Mouse (Mus musculus) midbrain, embryonic 11.5 days (tissue): ENCODE measurements around the gene Nktr. TPM values are rescaled to one million over a fixed set of nuclear protein-coding genes. Genes with fewer than 3 reads are reported as not detected.

Experiments
- ATAC-seq: fragments of 200-750 bp; cut with Nextera tagmentation; 2 replicates; pipeline ENCODE4 v1.8.0; 2017; ENCODE audit warnings: moderate TSS enrichment, moderate library complexity; ENCODE audit not compliant: low FRiP score
- DNase-seq: peaks from one replicate; pipeline ENCODE4 v3.0.0; 2015; ENCODE audit warnings: low spot score; ENCODE audit errors: missing footprints
- H3K27ac ChIP-seq: fragments of 300-500 bp; sonication (generic); 2 replicates; pipeline ENCODE4 v1.5.1; 2014; ENCODE audit warnings: low read depth, low read length
- H3K27me3 ChIP-seq: fragments of 300-500 bp; sonication (generic); 2 replicates; pipeline ENCODE4 v1.6.1; 2014; ENCODE audit warnings: mild to moderate bottlenecking, low read length, moderate library complexity, mixed read lengths; ENCODE audit not compliant: control insufficient read depth, insufficient read depth
- H3K36me3 ChIP-seq: fragments of 300-500 bp; sonication (generic); 2 replicates; pipeline ENCODE4 v1.6.1; 2014; ENCODE audit warnings: mild to moderate bottlenecking, low read length, moderate library complexity, mixed read lengths; ENCODE audit not compliant: control insufficient read depth, insufficient read depth
- H3K4me1 ChIP-seq: fragments of 300-500 bp; sonication (generic); 2 replicates; pipeline ENCODE4 v1.6.1; 2014; ENCODE audit warnings: low read length; ENCODE audit not compliant: control insufficient read depth, insufficient read depth
- H3K4me2 ChIP-seq: fragments of 300-500 bp; sonication (generic); 2 replicates; pipeline ENCODE4 v1.6.1; 2014; ENCODE audit warnings: mild to moderate bottlenecking, moderate library complexity
- H3K4me3 ChIP-seq: fragments of 300-500 bp; sonication (generic); 2 replicates; pipeline ENCODE4 v1.5.1; 2014; ENCODE audit warnings: low read depth, low read length
- H3K9ac ChIP-seq: fragments of 300-500 bp; sonication (generic); 2 replicates; pipeline ENCODE4 v1.6.1; 2014; ENCODE audit warnings: low read length
- H3K9me3 ChIP-seq: fragments of 300-500 bp; sonication (generic); 2 replicates; pipeline ENCODE4 v1.6.1; 2016; ENCODE audit warnings: low read length; ENCODE audit not compliant: control insufficient read depth
- WGBS: fragments of 180-500 bp; shearing (Covaris S2); extraction: QIAGEN DNeasy Blood & Tissue Kit; methylation state at CpG from one replicate; pipeline ENCODE4 v1.1.7; 2014; 5-methylcytosine and 5-hydroxymethylcytosine counted together
- polyA plus RNA-seq: library from polyadenylated mRNA; unstranded; fragments of >200 nt; fragmentation: Nextera tagmentation; extraction: Ambion mirVana; gene quantifications from 2 replicates; pipeline ENCODE4 v1.2.1, GENCODE M21; 2014

Gene Nktr
- polyA plus RNA-seq, result 61.6 and 70.4 TPM in 2 replicates

GRCm38 (mm10) chr9:121718792-121719318 is at the start of gene Nktr:
TSS of gene Nktr (plus strand) at chr9:121719169.
- H3K27me3 ChIP-seq, result no peaks in the 10 kb centered on the region
- H3K4me1 ChIP-seq, result peaks cover 7% of the 10 kb centered on the region
- ATAC-seq (peak; percentile 99), DNase-seq (peak; percentile 98)
- H3K27ac ChIP-seq, result peak within 1 kb of the TSS; percentile 89
- under 1% methylated on average over 47 of the region's 61 CpGs for WGBS
- peak within 1 kb of the TSS; percentile 92 for H3K9ac ChIP-seq
- no peaks in the 10 kb centered on the region for H3K36me3 ChIP-seq
- no peaks in the 10 kb centered on the region for H3K9me3 ChIP-seq
- H3K4me2 ChIP-seq, result peak within 1 kb of the TSS; percentile 95
- H3K4me3 ChIP-seq, result peak within 1 kb of the TSS; percentile 95

- Histone ChIP-seq H3K27me3 (peaks cover 6% of the 10 kb centered on the region), H3K4me3 (peak overlapping the region; percentile 17), H3K27ac (no peak overlapping the region), H3K4me1 (peaks cover 18% of the 10 kb centered on the region), H3K9me3 (no peaks in the 10 kb centered on the region), H3K36me3 (no peaks in the 10 kb centered on the region), H3K9ac (peak overlapping the region; percentile 53), H3K4me2 (peak overlapping the region; percentile 51)
- under 1% methylated on average over 28 of the region's 28 CpGs for WGBS
- ATAC-seq, result peak; percentile 75
- DNase-seq, result peak; percentile 97
Observed at GRCm38 (mm10) chr9:121669348-121669791, 49.6 kb upstream of the Nktr start.

DNA sequence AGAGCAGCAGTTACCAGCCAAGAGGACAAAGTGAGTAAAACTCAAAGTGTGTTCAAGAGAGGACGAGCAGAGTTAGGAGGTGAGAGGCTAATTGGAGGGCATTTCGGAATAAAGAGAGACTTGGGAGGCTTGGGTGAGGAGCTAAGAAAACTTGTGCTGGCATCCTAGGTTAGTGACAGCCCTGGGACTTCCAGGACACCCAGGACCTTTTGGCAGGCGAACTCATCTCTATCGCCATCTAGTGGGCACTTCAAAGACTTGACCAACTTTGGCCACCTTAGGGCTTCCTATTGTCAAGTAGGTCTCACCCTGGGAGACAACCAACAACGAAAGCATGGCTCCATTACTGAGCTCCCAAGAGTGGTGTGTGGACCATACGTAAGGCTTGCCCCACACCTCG is 47.7 kb upstream of the Nktr start:
- H3K9ac ChIP-seq, result no peak overlapping the region
- H3K27me3 ChIP-seq, result peaks cover 6% of the 10 kb centered on the region
- H3K27ac ChIP-seq, result no peak overlapping the region
- peaks cover 18% of the 10 kb centered on the region for H3K4me1 ChIP-seq
- WGBS, result 24% methylated on average over 7 of the region's 7 CpGs
- H3K4me2 ChIP-seq, result no peak overlapping the region
- no peaks in the 10 kb centered on the region for H3K36me3 ChIP-seq
- no peaks in the 10 kb centered on the region for H3K9me3 ChIP-seq
- ATAC-seq (peak; percentile 31; the same call in 1 of the 2 replicates), DNase-seq (peak; percentile 92)
- H3K4me3 ChIP-seq, result no peak overlapping the region

GRCm38 (mm10) chr9:121672311-121672710 is 46.7 kb upstream of the Nktr start:
- WGBS, result 83% methylated on average over 5 of the region's 5 CpGs

GRCm38 (mm10) chr9:121673716-121674115 is 45.3 kb upstream of the Nktr start:
- no peak overlapping the region for H3K4me3 ChIP-seq
- 88% methylated on average over 5 of the region's 5 CpGs for WGBS
- peaks cover 18% of the 10 kb centered on the region for H3K4me1 ChIP-seq
- ATAC-seq (no peak), DNase-seq (peak; percentile 66)
- no peak overlapping the region for H3K9ac ChIP-seq
- no peak overlapping the region for H3K27ac ChIP-seq
- H3K9me3 ChIP-seq, result no peaks in the 10 kb centered on the region
- no peaks in the 10 kb centered on the region for H3K36me3 ChIP-seq
- no peak overlapping the region for H3K4me2 ChIP-seq
- peaks cover 5% of the 10 kb centered on the region for H3K27me3 ChIP-seq

More at GRCm38 (mm10) chr9:121672311-121672710, 46.7 kb upstream of the Nktr start:
- Histone ChIP-seq H3K9ac (no peak overlapping the region), H3K27ac (no peak overlapping the region), H3K36me3 (no peaks in the 10 kb centered on the region), H3K4me3 (no peak overlapping the region), H3K4me2 (no peak overlapping the region), H3K27me3 (peaks cover 6% of the 10 kb centered on the region), H3K9me3 (no peaks in the 10 kb centered on the region), H3K4me1 (peaks cover 18% of the 10 kb centered on the region)
- ATAC-seq (no peak), DNase-seq (peak; percentile 62)

GRCm38 (mm10) chr9:121675011-121675410 is 44.0 kb upstream of the Nktr start:
- no peak overlapping the region for H3K4me3 ChIP-seq
- no peak overlapping the region for H3K9ac ChIP-seq
- WGBS, result 85% methylated on average over 9 of the region's 9 CpGs
- no peaks in the 10 kb centered on the region for H3K36me3 ChIP-seq
- ATAC-seq (no peak), DNase-seq (peak; percentile 51)
- no peaks in the 10 kb centered on the region for H3K9me3 ChIP-seq
- H3K4me1 ChIP-seq, result peaks cover 8% of the 10 kb centered on the region
- no peaks in the 10 kb centered on the region; the same call in 1 of the 2 replicates for H3K27me3 ChIP-seq
- no peak overlapping the region for H3K27ac ChIP-seq
- H3K4me2 ChIP-seq, result no peak overlapping the region

DNA sequence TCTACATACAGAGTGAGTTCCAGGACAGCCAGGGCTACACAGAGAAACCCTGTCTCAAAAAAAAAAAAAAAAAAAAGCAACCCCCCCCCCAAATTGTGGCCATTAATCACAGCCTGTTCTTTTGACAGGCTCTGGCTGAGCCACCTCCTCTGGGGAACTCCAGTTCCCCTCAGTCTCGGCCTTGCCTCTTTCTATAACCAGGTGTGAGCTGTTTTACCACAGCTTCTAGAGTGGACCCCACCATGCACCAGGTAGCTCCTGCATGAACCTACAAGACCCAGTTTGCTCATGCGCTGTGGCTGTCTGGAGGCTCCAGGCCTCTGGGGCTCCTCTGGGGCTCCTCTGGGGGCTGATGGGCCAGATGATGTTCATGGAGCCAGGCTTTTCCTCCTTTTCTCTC is 43.4 kb upstream of the Nktr start:
- peak; percentile 41 for DNase-seq
- Histone ChIP-seq H3K4me3 (no peak overlapping the region), H3K4me1 (peaks cover 3% of the 10 kb centered on the region; the same call in 1 of the 2 replicates), H3K4me2 (no peak overlapping the region), H3K9me3 (no peaks in the 10 kb centered on the region), H3K27me3 (no peaks in the 10 kb centered on the region), H3K36me3 (no peaks in the 10 kb centered on the region), H3K27ac (no peak overlapping the region), H3K9ac (no peak overlapping the region)
- WGBS, result 95% methylated on average over 2 of the region's 2 CpGs
- ATAC-seq, result no peak

DNA sequence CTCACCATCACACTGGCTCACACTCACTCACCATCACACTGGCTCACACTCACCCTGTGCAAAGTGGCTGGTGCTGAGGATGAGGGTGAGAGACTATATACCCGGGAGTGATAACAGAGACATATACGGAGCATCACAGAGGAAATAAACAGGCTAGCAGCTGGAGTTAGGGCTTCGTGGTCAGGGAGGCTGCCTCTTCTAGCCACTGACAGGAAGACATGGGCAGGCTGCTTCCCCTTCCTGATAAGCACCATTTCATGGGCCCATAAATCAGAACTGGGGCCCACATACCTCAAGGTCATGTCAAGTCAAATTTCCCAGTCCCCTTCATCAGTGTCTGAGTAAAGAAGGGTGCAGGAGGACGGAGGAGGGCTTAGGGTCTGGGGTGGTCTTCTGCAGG is 41.9 kb upstream of the Nktr start:
- 92% methylated on average over 4 of the region's 4 CpGs for WGBS
- peak; percentile 65 for DNase-seq

DNA sequence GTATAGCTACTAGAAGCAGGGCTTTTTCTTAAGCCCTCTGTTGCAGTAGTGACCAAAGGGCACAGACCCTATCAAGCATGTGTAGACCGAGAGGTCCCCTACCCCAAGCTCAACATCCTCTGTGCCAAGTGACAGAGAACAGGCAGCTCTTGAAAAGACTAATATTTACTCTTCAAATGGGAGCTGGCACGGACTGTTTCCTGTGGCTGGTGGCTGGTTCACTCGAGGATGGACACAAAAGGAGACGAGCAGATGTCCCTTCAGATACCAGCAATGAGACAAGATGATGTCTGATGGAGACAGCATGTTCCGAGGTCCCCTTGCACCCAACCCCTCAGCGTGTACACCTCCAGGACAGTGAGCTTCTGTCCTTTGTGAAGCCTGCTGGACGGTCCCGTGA is 41.5 kb upstream of the Nktr start:
- no peak overlapping the region for H3K4me3 ChIP-seq
- no peak overlapping the region for H3K4me2 ChIP-seq
- H3K4me1 ChIP-seq, result no peaks in the 10 kb centered on the region
- no peaks in the 10 kb centered on the region for H3K27me3 ChIP-seq
- no peak overlapping the region for H3K27ac ChIP-seq
- DNase-seq (no peak), ATAC-seq (no peak)
- 82% methylated on average over 8 of the region's 8 CpGs for WGBS
- no peaks in the 10 kb centered on the region for H3K9me3 ChIP-seq
- H3K9ac ChIP-seq, result no peak overlapping the region
- no peaks in the 10 kb centered on the region for H3K36me3 ChIP-seq

More for the DNA sequence above, 41.9 kb upstream of the Nktr start:
- H3K27ac ChIP-seq, result no peak overlapping the region
- no peak overlapping the region for H3K4me3 ChIP-seq
- no peak for ATAC-seq
- no peaks in the 10 kb centered on the region for H3K4me1 ChIP-seq
- no peaks in the 10 kb centered on the region for H3K27me3 ChIP-seq
- no peaks in the 10 kb centered on the region for H3K9me3 ChIP-seq
- H3K36me3 ChIP-seq, result no peaks in the 10 kb centered on the region
- H3K4me2 ChIP-seq, result no peak overlapping the region
- H3K9ac ChIP-seq, result no peak overlapping the region
